Mouse (Mus musculus) forebrain, postnatal 0 days (tissue): ENCODE measurements at regions not wholly inside any gene's neighbourhood (a gene's known extent, or its start where the extent isn't known, plus 50 kb on each side); places are given as distances from the start of the nearest gene placed in this dataset.

ENCODE experiments used
- ATAC-seq: fragments of 200-750 bp; cut with Nextera tagmentation; 2 replicates; pipeline ENCODE4 v1.8.0; 2017; ENCODE audit warnings: mild to moderate bottlenecking, moderate library complexity
- DNase-seq: peaks from one replicate; pipeline ENCODE4 v3.0.0-alpha.2; 2015
- H3K27ac ChIP-seq: fragments of 300-500 bp; sonication (generic); 2 replicates; pipeline ENCODE4 v1.5.1; 2014; ENCODE audit warnings: low read depth, mild to moderate bottlenecking, antibody characterized with exemption, low read length, moderate library complexity, mixed read lengths
- H3K27me3 ChIP-seq: fragments of 300-500 bp; sonication (generic); 2 replicates; pipeline ENCODE4 v1.6.1; 2014; ENCODE audit warnings: mild to moderate bottlenecking, low read length, mixed read lengths; ENCODE audit not compliant: insufficient read depth
- H3K36me3 ChIP-seq: fragments of 300-500 bp; sonication (generic); 2 replicates; pipeline ENCODE4 v1.6.1; 2014; ENCODE audit warnings: mild to moderate bottlenecking, moderate library complexity; ENCODE audit not compliant: insufficient read depth
- H3K4me1 ChIP-seq: fragments of 300-500 bp; sonication (generic); 2 replicates; pipeline ENCODE4 v1.6.1; 2014; ENCODE audit warnings: antibody characterized with exemption; ENCODE audit not compliant: insufficient read depth
- H3K4me2 ChIP-seq: fragments of 300-500 bp; sonication (generic); 2 replicates; pipeline ENCODE4 v1.6.1; 2014; ENCODE audit warnings: low read depth, mild to moderate bottlenecking, moderate library complexity
- H3K4me3 ChIP-seq: fragments of 300-500 bp; sonication (generic); 2 replicates; pipeline ENCODE4 v1.5.1; 2014; ENCODE audit warnings: low read depth, low read length, mixed read lengths
- H3K9ac ChIP-seq: fragments of 300-500 bp; sonication (generic); 2 replicates; pipeline ENCODE4 v1.6.1; 2014; ENCODE audit warnings: mild to moderate bottlenecking
- H3K9me3 ChIP-seq: fragments of 300-500 bp; sonication (generic); 2 replicates; pipeline ENCODE4 v1.6.1; 2016; ENCODE audit warnings: low read length
- CTCF ChIP-seq: sonication (generic); IDR thresholded peaks from 2 replicates; pipeline ENCODE4 v1.5.1; 2016; ENCODE audit warnings: antibody characterized with exemption, control low read depth, low read depth
- WGBS: fragments of 180-500 bp; shearing (Covaris S2); extraction: QIAGEN DNeasy Blood & Tissue Kit; methylation state at CpG from one replicate; pipeline ENCODE4 v1.1.7; 2014; 5-methylcytosine and 5-hydroxymethylcytosine counted together

DNA sequence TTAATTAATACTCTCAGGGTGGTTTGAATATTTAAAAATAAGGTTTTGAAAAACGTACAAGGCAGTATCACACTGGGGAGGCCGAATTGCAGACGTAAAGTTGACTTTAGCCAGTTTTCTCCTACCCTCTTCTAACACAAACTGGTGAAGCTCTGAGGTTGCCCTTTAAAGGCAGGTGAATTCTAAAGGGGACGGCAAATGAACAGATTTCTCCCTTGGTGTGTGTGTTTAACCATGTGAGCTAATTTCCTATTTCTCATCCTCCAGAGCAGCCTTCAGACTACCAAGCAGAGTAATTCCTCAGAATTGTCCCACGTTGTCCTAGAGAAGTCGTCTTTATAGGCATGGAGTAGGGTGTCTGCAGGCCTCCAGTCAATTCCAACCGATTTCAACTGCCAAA is 143.1 kb upstream of the Adgrl4 start:
- H3K36me3 ChIP-seq: no peaks in the 10 kb centered on the region
- H3K9ac ChIP-seq: no peak overlapping the region
- no peak overlapping the region for H3K27ac ChIP-seq
- H3K9me3 ChIP-seq: no peaks in the 10 kb centered on the region
- no peak for DNase-seq
- ATAC-seq: no peak
- WGBS: 72% methylated on average over 7 of the region's 7 CpGs
- H3K27me3 ChIP-seq: no peaks in the 10 kb centered on the region
- no peak overlapping the region for H3K4me2 ChIP-seq
- no peak for TF ChIP-seq CTCF
- no peaks in the 10 kb centered on the region for H3K4me1 ChIP-seq
- H3K4me3 ChIP-seq: no peak overlapping the region

DNA sequence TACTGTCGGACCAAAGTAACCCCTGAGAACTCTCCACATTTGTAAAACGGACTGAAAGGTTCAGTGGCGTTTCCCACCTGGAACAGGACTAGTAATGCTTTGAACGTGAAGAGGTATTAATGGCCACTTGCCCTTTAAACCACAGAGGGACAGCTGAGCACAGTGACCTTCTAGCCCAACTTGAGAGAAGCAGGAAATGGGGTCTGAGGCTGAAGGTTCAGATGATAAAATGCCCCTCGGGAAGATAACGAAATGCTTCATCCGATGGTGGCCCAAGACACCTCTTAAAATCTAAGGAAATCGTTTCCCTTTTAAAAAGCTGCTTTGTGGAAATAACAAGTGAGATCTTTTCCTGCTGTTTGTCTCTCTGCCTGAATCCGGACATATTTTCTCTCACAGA is 142.7 kb upstream of the Adgrl4 start:
- WGBS: 80% methylated on average over 9 of the region's 9 CpGs
- no peak overlapping the region for H3K9ac ChIP-seq
- H3K4me3 ChIP-seq: no peak overlapping the region
- H3K4me2 ChIP-seq: no peak overlapping the region
- H3K27ac ChIP-seq: no peak overlapping the region
- ATAC-seq: no peak
- DNase-seq: no peak
- H3K9me3 ChIP-seq: no peaks in the 10 kb centered on the region
- no peaks in the 10 kb centered on the region for H3K36me3 ChIP-seq
- H3K4me1 ChIP-seq: no peaks in the 10 kb centered on the region
- TF ChIP-seq CTCF: no peak
- no peaks in the 10 kb centered on the region for H3K27me3 ChIP-seq

DNA sequence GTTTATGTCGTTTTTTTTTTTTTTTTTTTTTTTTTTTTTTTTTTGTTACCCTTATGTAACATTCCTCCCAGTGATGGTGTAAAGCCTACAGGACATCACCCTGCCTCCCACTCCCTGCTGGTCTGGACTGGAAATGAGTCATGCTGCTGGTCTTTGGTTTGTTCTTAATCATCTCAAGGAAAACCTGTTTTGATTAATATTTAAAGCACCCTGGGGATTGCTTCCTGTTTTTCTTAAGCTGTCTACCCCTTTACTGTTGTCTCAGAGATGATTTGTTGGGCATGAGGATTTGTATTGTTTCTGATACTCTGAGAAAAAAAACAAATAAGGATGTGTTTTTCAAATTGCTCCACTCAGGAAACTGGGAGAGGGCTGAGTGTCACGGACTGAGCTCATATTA is 139.4 kb upstream of the Adgrl4 start:
- Histone ChIP-seq H3K27me3 (no peaks in the 10 kb centered on the region), H3K4me2 (no peak overlapping the region), H3K4me3 (no peak overlapping the region), H3K4me1 (no peaks in the 10 kb centered on the region), H3K9ac (no peak overlapping the region), H3K36me3 (no peaks in the 10 kb centered on the region), H3K27ac (no peak overlapping the region), H3K9me3 (no peaks in the 10 kb centered on the region)
- no peak for TF ChIP-seq CTCF
- DNase-seq: no peak
- no peak for ATAC-seq
- 79% methylated on average over 2 of the region's 2 CpGs for WGBS

DNA sequence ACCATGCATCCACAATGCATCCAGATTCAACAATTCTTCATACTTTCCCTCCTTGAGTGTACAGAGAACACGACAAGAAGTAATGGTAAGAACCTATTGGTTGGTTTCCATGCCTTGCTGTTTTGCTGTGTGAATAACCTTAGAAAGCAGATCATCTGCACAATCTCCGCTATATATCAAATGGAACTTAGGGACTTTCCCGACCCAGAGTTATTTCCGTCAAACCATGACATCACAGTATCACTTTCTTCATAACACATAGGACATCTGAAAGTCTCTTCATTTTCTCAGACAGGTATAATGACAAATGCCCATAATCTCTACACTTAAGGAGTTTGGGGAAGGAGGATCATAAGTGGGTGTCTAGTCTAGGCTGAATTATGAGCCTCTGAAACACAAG is 132.3 kb upstream of the Adgrl4 start:
- H3K9me3 ChIP-seq: no peaks in the 10 kb centered on the region
- no peak for ATAC-seq
- 96% methylated on average over 4 of the region's 4 CpGs for whole genome bisulfite sequencing

DNA sequence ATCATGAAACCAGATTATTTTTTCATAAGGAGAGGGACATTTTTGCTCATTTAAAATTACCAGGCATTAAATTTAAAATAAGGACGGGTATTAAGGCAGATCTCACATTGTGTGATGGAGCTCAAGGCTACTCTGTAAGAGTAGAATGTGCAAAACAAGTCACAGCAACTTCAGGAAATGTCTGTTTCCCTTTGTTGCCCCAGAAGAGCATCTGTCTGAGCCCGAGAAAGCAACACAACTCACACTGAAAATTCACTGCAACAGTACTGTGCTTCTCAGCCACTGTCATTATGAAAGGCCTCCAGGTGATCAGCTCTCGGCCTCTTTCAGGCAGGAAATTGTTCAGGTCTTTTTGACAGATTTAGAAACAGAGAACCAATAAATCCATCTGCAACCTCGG is 129.7 kb upstream of the Adgrl4 start:
- H3K4me2 ChIP-seq: no peak overlapping the region
- WGBS: 62% methylated on average over 4 of the region's 4 CpGs
- no peaks in the 10 kb centered on the region for H3K9me3 ChIP-seq
- no peaks in the 10 kb centered on the region for H3K27me3 ChIP-seq
- no peaks in the 10 kb centered on the region for H3K4me1 ChIP-seq
- H3K9ac ChIP-seq: no peak overlapping the region
- H3K36me3 ChIP-seq: no peaks in the 10 kb centered on the region
- no peak for ATAC-seq
- DNase-seq: no peak
- H3K27ac ChIP-seq: no peak overlapping the region
- no peak for TF ChIP-seq CTCF
- no peak overlapping the region for H3K4me3 ChIP-seq

More for the DNA sequence above, 132.3 kb upstream of the Adgrl4 start:
- DNase-seq: no peak
- Histone ChIP-seq H3K4me3 (no peak overlapping the region), H3K4me2 (no peak overlapping the region), H3K36me3 (no peaks in the 10 kb centered on the region), H3K27me3 (no peaks in the 10 kb centered on the region), H3K4me1 (no peaks in the 10 kb centered on the region), H3K9ac (no peak overlapping the region), H3K27ac (no peak overlapping the region)
- no peak for TF ChIP-seq CTCF

DNA sequence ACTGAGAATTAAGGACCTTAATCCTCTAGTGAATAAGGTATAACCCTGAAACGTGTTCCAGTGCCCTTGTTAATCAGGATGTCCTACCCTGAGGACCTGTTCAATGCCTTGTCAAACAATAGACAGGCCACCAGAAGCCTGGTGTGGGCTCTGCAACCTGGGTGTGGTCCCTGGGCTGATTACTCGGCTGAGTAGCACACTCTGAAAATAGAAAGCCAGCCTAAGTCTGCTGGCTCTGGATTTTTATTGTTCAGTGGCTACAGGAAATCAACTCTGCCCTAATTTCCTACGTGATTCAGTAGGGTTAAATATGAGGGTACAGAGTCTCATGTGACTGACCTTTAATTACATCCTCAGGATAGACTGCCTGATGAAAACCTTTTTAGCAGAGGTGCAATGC is 113.9 kb upstream of the Adgrl4 start:
- no peak overlapping the region for H3K4me2 ChIP-seq
- H3K9me3 ChIP-seq: no peaks in the 10 kb centered on the region
- no peaks in the 10 kb centered on the region for H3K4me1 ChIP-seq
- no peak overlapping the region for H3K9ac ChIP-seq
- no peak overlapping the region for H3K27ac ChIP-seq
- H3K4me3 ChIP-seq: no peak overlapping the region
- ATAC-seq (no peak), DNase-seq (no peak)
- 17% methylated on average over 3 of the region's 3 CpGs for WGBS
- no peaks in the 10 kb centered on the region for H3K27me3 ChIP-seq
- no peaks in the 10 kb centered on the region for H3K36me3 ChIP-seq
- TF ChIP-seq CTCF: no peak

DNA sequence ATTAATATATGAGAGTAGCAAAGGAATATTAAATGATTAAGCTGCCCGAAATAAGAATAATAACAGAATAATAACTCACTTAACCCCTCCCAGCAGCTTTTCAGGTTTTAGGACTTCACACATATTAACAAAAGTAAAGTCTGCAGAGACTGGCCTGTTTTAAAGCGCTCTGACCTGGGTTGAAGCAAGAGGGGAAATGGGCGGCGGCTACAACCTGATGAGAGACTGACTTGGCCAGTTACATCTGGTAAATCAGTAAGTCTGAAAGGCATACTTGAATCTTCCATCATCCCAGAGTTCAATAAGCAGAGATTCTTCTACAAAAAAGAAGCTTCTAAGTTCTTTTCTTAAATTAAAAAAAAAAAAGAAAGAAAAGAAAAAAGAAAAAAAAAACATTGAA is 107.9 kb upstream of the Adgrl4 start:
- H3K36me3 ChIP-seq: no peaks in the 10 kb centered on the region
- no peaks in the 10 kb centered on the region for H3K4me1 ChIP-seq
- no peak for TF ChIP-seq CTCF
- H3K4me3 ChIP-seq: no peak overlapping the region
- H3K27ac ChIP-seq: no peak overlapping the region
- no peak for DNase-seq
- H3K27me3 ChIP-seq: no peaks in the 10 kb centered on the region
- H3K9me3 ChIP-seq: no peaks in the 10 kb centered on the region
- ATAC-seq: no peak
- H3K9ac ChIP-seq: no peak overlapping the region
- H3K4me2 ChIP-seq: no peak overlapping the region
- WGBS: 90% methylated on average over 4 of the region's 4 CpGs

DNA sequence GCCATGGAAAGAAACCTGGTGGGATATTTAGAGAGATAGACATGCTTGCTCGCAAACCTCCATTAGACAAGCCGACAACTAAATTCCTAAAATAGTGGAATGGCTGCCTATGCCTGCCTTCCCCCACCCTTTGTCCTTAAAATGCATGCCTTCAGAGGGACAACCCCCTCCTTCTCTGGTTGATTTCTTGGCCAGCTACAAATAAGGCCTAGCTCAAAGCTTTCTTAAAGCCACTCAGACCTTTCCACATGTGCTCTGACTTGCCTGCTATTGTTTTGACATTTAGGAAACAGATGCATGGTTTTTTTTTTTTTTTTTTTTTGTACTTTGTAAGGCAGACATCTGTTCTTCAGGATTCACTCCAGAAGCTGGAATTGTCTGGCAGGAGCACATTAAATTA is 105.8 kb upstream of the Adgrl4 start:
- Histone ChIP-seq H3K4me1 (no peaks in the 10 kb centered on the region), H3K4me2 (no peak overlapping the region), H3K9ac (no peak overlapping the region), H3K27me3 (no peaks in the 10 kb centered on the region), H3K27ac (no peak overlapping the region), H3K4me3 (no peak overlapping the region), H3K9me3 (no peaks in the 10 kb centered on the region), H3K36me3 (no peaks in the 10 kb centered on the region)
- DNase-seq (no peak), ATAC-seq (no peak)
- no peak for TF ChIP-seq CTCF
- 77% methylated on average over 2 of the region's 2 CpGs for WGBS
